ENCODE assay signal across 8 mouse cellular contexts in genomic region chr2:70037221-70037620, GRCm38 (mm10). TPM values are rescaled to one million over a fixed set of nuclear protein-coding genes. Genes with fewer than 3 reads are reported as not detected.
DNase-seq lines count a peak whose midpoint lies in the region; ATAC-seq and TF ChIP-seq lines count a peak whose summit lies in the region.

No protein-coding gene starts in this region.

- no peak overlapping the region for H3K27ac ChIP-seq in hindbrain, postnatal 0 days
- no peak overlapping the region for H3K27ac ChIP-seq in hindbrain, embryonic 11.5 days (ENCODE audit: low read depth, low read length)
- H3K27ac ChIP-seq in forebrain, postnatal 0 days (ENCODE audit: low read depth, low read length), result no peak overlapping the region
- no peak overlapping the region for H3K27ac ChIP-seq in midbrain, embryonic 16.5 days (ENCODE audit: low read length)

- H3K4me2 ChIP-seq in hindbrain, postnatal 0 days (ENCODE audit: low read depth, low read length), result no peak overlapping the region
- H3K4me2 ChIP-seq in hindbrain, embryonic 11.5 days (replicated peaks; ENCODE audit: low read depth, low read length), result no peak overlapping the region
- no peak overlapping the region for H3K4me2 ChIP-seq in forebrain, postnatal 0 days (ENCODE audit: low read depth)
- H3K4me2 ChIP-seq in midbrain, embryonic 16.5 days (ENCODE audit: low read length), result no peak overlapping the region

- H3K4me3 ChIP-seq in hindbrain, postnatal 0 days (ENCODE audit: low read length), result no peak overlapping the region
- no peak overlapping the region for H3K4me3 ChIP-seq in hindbrain, embryonic 11.5 days (ENCODE audit: low read depth, low read length)
- no peak overlapping the region for H3K4me3 ChIP-seq in forebrain, postnatal 0 days (ENCODE audit: low read depth, low read length)
- H3K4me3 ChIP-seq in midbrain, embryonic 16.5 days (ENCODE audit: low read depth, low read length), result no peak overlapping the region

- 82% methylated on average over 8 of the region's 8 CpGs for WGBS in hindbrain, postnatal 0 days
- 82% methylated on average over 8 of the region's 8 CpGs for WGBS in hindbrain, embryonic 11.5 days
- WGBS in forebrain, postnatal 0 days, result 79% methylated on average over 8 of the region's 8 CpGs
- WGBS in midbrain, embryonic 16.5 days, result 85% methylated on average over 8 of the region's 8 CpGs

- no peak overlapping the region for H3K9ac ChIP-seq in hindbrain, postnatal 0 days (replicated peaks; ENCODE audit: low read length)
- no peak overlapping the region for H3K9ac ChIP-seq in hindbrain, embryonic 11.5 days (ENCODE audit: low read depth, low read length)
- no peak overlapping the region for H3K9ac ChIP-seq in forebrain, postnatal 0 days
- no peak overlapping the region for H3K9ac ChIP-seq in midbrain, embryonic 16.5 days (ENCODE audit: low read depth, low read length)

- H3K4me1 ChIP-seq in hindbrain, postnatal 0 days (ENCODE audit: insufficient read depth, low read length), result no peaks in the 10 kb centered on the region; the same call in 1 of the 2 replicates
- H3K4me1 ChIP-seq in hindbrain, embryonic 11.5 days (replicated peaks; ENCODE audit: control insufficient read depth, insufficient read depth, low read length), result peaks cover 4% of the 10 kb centered on the region; the same call in 1 of the 2 replicates
- H3K4me1 ChIP-seq in forebrain, postnatal 0 days (ENCODE audit: insufficient read depth), result no peaks in the 10 kb centered on the region
- peaks cover 6% of the 10 kb centered on the region; the same call in 1 of the 2 replicates for H3K4me1 ChIP-seq in midbrain, embryonic 16.5 days (ENCODE audit: control insufficient read depth, insufficient read depth, low read length)

- no peaks in the 10 kb centered on the region for H3K36me3 ChIP-seq in hindbrain, postnatal 0 days (ENCODE audit: insufficient read depth, low read length)
- H3K36me3 ChIP-seq in hindbrain, embryonic 11.5 days (ENCODE audit: control insufficient read depth, insufficient read depth, low read length), result no peaks in the 10 kb centered on the region
- H3K36me3 ChIP-seq in forebrain, postnatal 0 days (ENCODE audit: insufficient read depth), result no peaks in the 10 kb centered on the region
- H3K36me3 ChIP-seq in midbrain, embryonic 16.5 days (ENCODE audit: control insufficient read depth, insufficient read depth, low read length), result no peaks in the 10 kb centered on the region

- no peaks in the 10 kb centered on the region for H3K27me3 ChIP-seq in hindbrain, postnatal 0 days (ENCODE audit: insufficient read depth, low read length)
- H3K27me3 ChIP-seq in hindbrain, embryonic 11.5 days (ENCODE audit: control insufficient read depth, insufficient read depth, low read length), result no peaks in the 10 kb centered on the region
- H3K27me3 ChIP-seq in forebrain, postnatal 0 days (ENCODE audit: insufficient read depth, low read length), result no peaks in the 10 kb centered on the region
- no peaks in the 10 kb centered on the region for H3K27me3 ChIP-seq in midbrain, embryonic 16.5 days (ENCODE audit: control insufficient read depth, insufficient read depth, low read depth, low read length)

- H3K9me3 ChIP-seq in hindbrain, postnatal 0 days (ENCODE audit: low read length), result no peaks in the 10 kb centered on the region
- no peaks in the 10 kb centered on the region for H3K9me3 ChIP-seq in hindbrain, embryonic 11.5 days (ENCODE audit: control insufficient read depth, low read length)
- H3K9me3 ChIP-seq in forebrain, postnatal 0 days (ENCODE audit: low read length), result no peaks in the 10 kb centered on the region
- no peaks in the 10 kb centered on the region for H3K9me3 ChIP-seq in midbrain, embryonic 16.5 days (replicated peaks; ENCODE audit: control insufficient read depth, low read length, poor library complexity, severe bottlenecking)

- TF ChIP-seq CTCF in hindbrain, postnatal 0 days (IDR thresholded peaks at IDR 0.05; ENCODE audit: low read depth), result peak; percentile 47
- no peak for TF ChIP-seq CTCF in forebrain, postnatal 0 days (IDR thresholded peaks at IDR 0.05; ENCODE audit: low read depth)

- DNase-seq in hindbrain, postnatal 0 days (ENCODE audit: low spot score), result no peak
- no peak for DNase-seq in hindbrain, embryonic 11.5 days (ENCODE audit: low spot score)
- peak; percentile 21 to 37 for DNase-seq in CD8-positive naive resting alpha-beta T cell, adult 2 months (ENCODE audit: low read depth in 2 of 2, low spot score in 2 of 2)
- DNase-seq in c-Kit-positive CD71-positive TER-119-positive erythroid progenitor cells, embryonic 14.5 days (ENCODE audit: low spot score), result peak; percentile 47
- peak; percentile 60 for DNase-seq in naive thymus-derived CD4-positive, alpha-beta T cell, adult 2 months (ENCODE audit: low read depth)
- DNase-seq in cerebellum, postnatal 36 days, result no peak
- DNase-seq in forebrain, postnatal 0 days, result no peak

- no peak for ATAC-seq in hindbrain, postnatal 0 days
- no peak for ATAC-seq in hindbrain, embryonic 11.5 days (ENCODE audit: low FRiP score)
- no peak for ATAC-seq in forebrain, postnatal 0 days
- ATAC-seq in midbrain, embryonic 16.5 days, result no peak

RNA-seq across cellular contexts. Expression of gene Myo3b, which starts 1.7 kb away (rescaled TPM):
- total RNA-seq in hindbrain, postnatal 0 days (2014; rRNA removed), result 0.47 and 0.97 TPM in 2 replicates
- 0.09 and 0.16 TPM in 2 replicates for polyA plus RNA-seq in hindbrain, postnatal 0 days (2015; fragmentation: Nextera tagmentation; extraction: Ambion mirVana)
- 0.07 and 0.09 TPM in 2 replicates for polyA plus RNA-seq in hindbrain, embryonic 11.5 days (2014; fragmentation: Nextera tagmentation; extraction: Ambion mirVana)
- 2.0 and 3.0 TPM in 2 replicates for total RNA-seq in forebrain, postnatal 0 days (2014; rRNA removed)
- polyA plus RNA-seq in forebrain, postnatal 0 days (2015; fragmentation: Nextera tagmentation; extraction: Ambion mirVana), result 0.31 and 0.36 TPM in 2 replicates
- 0.16 and 0.32 TPM in 2 replicates for polyA plus RNA-seq in midbrain, embryonic 16.5 days (2015; fragmentation: Nextera tagmentation; extraction: Ambion mirVana)

Comparison
In these comparisons a context has a peak if more than half of its experiments do, and no peak if none do; other contexts are left out.
1. DNase-seq: peak in CD8-positive naive resting alpha-beta T cell, adult 2 months (2 of 2), c-Kit-positive CD71-positive TER-119-positive erythroid progenitor cells, embryonic 14.5 days (single experiment) and naive thymus-derived CD4-positive, alpha-beta T cell, adult 2 months (single experiment); none in hindbrain, postnatal 0 days (single experiment), hindbrain, embryonic 11.5 days (single experiment), cerebellum, postnatal 36 days (0 of 2) and forebrain, postnatal 0 days (single experiment).